Mouse (Mus musculus) neutrophil, adult 59 days (primary cell): ENCODE measurements around the gene Vmn1r139. TPM values are rescaled to one million over a fixed set of nuclear protein-coding genes. Genes with fewer than 3 reads are reported as not detected.

Experiments
- total RNA-seq, 2 experiments: library from RNA; stranded (reverse); gene quantifications; 1 replicate in 1 of 2; 2 replicates in 1 of 2; pipeline ENCODE4 v1.2.4; 2023

Gene Vmn1r139
- not detected for total RNA-seq

GRCm38 (mm10) chr7:22068757-22069156 lies at the start of gene Vmn1r139:
TSS of gene Vmn1r139 (plus strand) at chr7:22069057.

GRCm38 (mm10) chr7:22028797-22029196 lies 40.1 kb upstream of the Vmn1r139 start, which contains the start of gene Vmn1r138:
TSS of gene Vmn1r138 (minus strand) at chr7:22028897.

GRCm38 (mm10) chr7:22056205-22056604 lies 12.7 kb upstream of the Vmn1r139 start, which contains the start of gene Gm6176:
TSS of gene Gm6176 (minus strand) at chr7:22056305.

GRCm38 (mm10) chr7:22118145-22118544 lies 49.3 kb downstream of the Vmn1r139 start, which contains the start of gene Gm16451:
TSS of gene Gm16451 (minus strand) at chr7:22118245.

GRCm38 (mm10) chr7:22134641-22135040 lies 65.8 kb downstream of the Vmn1r139 start, which contains the start of gene Gm10666:
TSS of gene Gm10666 (minus strand) at chr7:22134741.

Other genes starting within 250 kb of the Vmn1r139 start
- not detected for gene Vmn1r135, start 236.7 kb upstream of the Vmn1r139 start, total RNA-seq
- gene Gm5725, start 224.8 kb upstream of the Vmn1r139 start, total RNA-seq: not detected
- gene Gm5891, start 147.8 kb upstream of the Vmn1r139 start, total RNA-seq: not detected
- not detected for gene Vmn1r137, start 74.5 kb upstream of the Vmn1r139 start, total RNA-seq
- not detected for gene Vmn1r138, start 40.2 kb upstream of the Vmn1r139 start, total RNA-seq
- gene Gm6176, start 12.8 kb upstream of the Vmn1r139 start, total RNA-seq: not detected
- gene Gm16451, start 49.2 kb downstream of the Vmn1r139 start, total RNA-seq: not detected
- not detected for gene Gm10666, start 65.7 kb downstream of the Vmn1r139 start, total RNA-seq
- not detected for gene Vmn1r142, start 95.0 kb downstream of the Vmn1r139 start, total RNA-seq
- gene Vmn1r143, start 120.3 kb downstream of the Vmn1r139 start, total RNA-seq: not detected
- gene Gm8653, start 132.2 kb downstream of the Vmn1r139 start, total RNA-seq: not detected
- not detected for gene Gm8453, start 160.4 kb downstream of the Vmn1r139 start, total RNA-seq